Mouse (Mus musculus) kidney, adult 2 months (tissue): Measurements from ENCODE around the gene Ppm1l.

ENCODE experiments used
- CTCF ChIP-seq: fragments of 200-500 bp; conservative IDR thresholded peaks from 2 replicates; pipeline ENCODE4 v1.5.1; 2011; ENCODE audit warnings: low read depth, mild to moderate bottlenecking, control low read depth, low read length, moderate library complexity, mixed read lengths; ENCODE audit not compliant: insufficient read depth, insufficient read length
- POLR2A ChIP-seq: fragments of 200-500 bp; IDR thresholded peaks from one replicate; pipeline ENCODE4 v1.6.1; 2011; ENCODE audit warnings: low read depth, low read length, control low read depth

DNA sequence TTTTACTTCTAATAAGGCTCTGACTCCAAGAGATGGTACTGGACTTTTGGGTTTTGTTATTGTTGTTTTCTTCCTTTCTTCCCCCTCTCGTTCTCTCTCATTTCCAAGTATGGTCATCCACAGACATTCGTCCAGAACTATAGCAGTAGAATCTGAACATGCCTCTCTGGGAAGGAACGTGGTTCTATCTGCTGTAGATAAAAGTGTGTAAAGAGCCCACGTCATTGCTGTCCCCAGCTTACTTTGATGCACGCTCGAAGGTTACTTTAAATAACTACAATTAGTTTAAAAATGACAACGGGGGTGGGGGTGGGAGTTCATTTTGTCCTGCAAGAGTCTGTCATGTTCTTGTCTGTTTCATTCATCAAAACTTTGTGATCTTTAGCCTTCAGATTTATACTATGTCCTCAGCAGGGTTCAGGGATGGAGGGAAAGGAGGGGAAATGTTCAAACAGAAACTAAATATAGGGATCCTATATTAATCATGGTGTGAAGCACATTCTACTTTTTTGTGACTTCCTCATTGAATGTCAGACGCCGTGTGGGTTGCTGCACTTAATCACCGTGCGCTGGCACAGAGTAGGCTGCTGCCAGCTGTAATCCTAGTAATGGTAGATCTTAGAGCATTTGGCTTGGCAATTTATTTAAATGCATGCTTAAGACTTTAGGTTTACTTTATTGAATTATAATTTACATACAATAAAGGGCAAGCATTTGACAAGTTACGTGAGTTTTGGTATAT is 122.3 kb downstream of the Ppm1l start:
- TF ChIP-seq CTCF (no peak), POLR2A (no peak)
